ENCODE assay signal across 8 mouse cellular contexts in genomic region chr9:104407559-104408376, GRCm38 (mm10).
DNase-seq lines count a peak whose midpoint lies in the region; ATAC-seq and TF ChIP-seq lines count a peak whose summit lies in the region.

No protein-coding gene starts in this region.

- no peak overlapping the region for H3K9ac ChIP-seq in embryonic facial prominence, embryonic 13.5 days
- 0 out of 2 replicates have a peak overlapping the region, but pooled peaks have one; percentile 23 for H3K9ac ChIP-seq in hindbrain, embryonic 16.5 days (ENCODE audit: low read depth, low read length)
- H3K9ac ChIP-seq in midbrain, postnatal 0 days (replicated peaks; ENCODE audit: low read length, poor library complexity, severe bottlenecking): no peak overlapping the region

- peak overlapping the region; percentile 62 for H3K4me2 ChIP-seq in embryonic facial prominence, embryonic 13.5 days
- H3K4me2 ChIP-seq in hindbrain, embryonic 16.5 days (ENCODE audit: low read length): peak overlapping the region; percentile 72
- peak overlapping the region; percentile 57 for H3K4me2 ChIP-seq in midbrain, postnatal 0 days (ENCODE audit: low read depth, low read length, poor library complexity, severe bottlenecking)

- no peak overlapping the region for H3K27ac ChIP-seq in embryonic facial prominence, embryonic 13.5 days
- no peak overlapping the region for H3K27ac ChIP-seq in hindbrain, embryonic 16.5 days (ENCODE audit: low read depth, low read length)
- no peak overlapping the region for H3K27ac ChIP-seq in midbrain, postnatal 0 days (ENCODE audit: low read depth, low read length)

- H3K9me3 ChIP-seq in embryonic facial prominence, embryonic 13.5 days: no peaks in the 10 kb centered on the region
- H3K9me3 ChIP-seq in hindbrain, embryonic 16.5 days (ENCODE audit: control insufficient read depth, low read length): no peaks in the 10 kb centered on the region
- H3K9me3 ChIP-seq in midbrain, postnatal 0 days (ENCODE audit: low read length): no peaks in the 10 kb centered on the region

- 13% methylated on average over 17 of the region's 18 CpGs for whole genome bisulfite sequencing in embryonic facial prominence, embryonic 13.5 days
- WGBS in hindbrain, embryonic 16.5 days: 20% methylated on average over 17 of the region's 18 CpGs
- 19% methylated on average over 17 of the region's 18 CpGs for WGBS in midbrain, postnatal 0 days

- no peak for ATAC-seq in cerebellum, adult (ENCODE audit: insufficient number of reproducible peaks, low FRiP score, low TSS enrichment)
- peak; percentile 69 for ATAC-seq in CD4-positive, CD25-positive, alpha-beta regulatory T cell, adult 4 months
- 0 out of 2 replicates have a peak, but pooled peaks have one; percentile 33 for ATAC-seq in embryonic facial prominence, embryonic 13.5 days (ENCODE audit: insufficient number of reproducible peaks, insufficient read depth, low FRiP score, low TSS enrichment, low read depth)
- 0 out of 2 replicates have a peak, but pooled peaks have one; percentile 41 for ATAC-seq in hindbrain, embryonic 16.5 days
- ATAC-seq in midbrain, postnatal 0 days (ENCODE audit: low FRiP score): no peak

- peak overlapping the region; percentile 27 for H3K4me3 ChIP-seq in embryonic facial prominence, embryonic 13.5 days
- peak overlapping the region; percentile 32 for H3K4me3 ChIP-seq in hindbrain, embryonic 16.5 days (ENCODE audit: low read length)
- peak overlapping the region; percentile 39 for H3K4me3 ChIP-seq in midbrain, postnatal 0 days (ENCODE audit: low read depth, low read length)

- TF ChIP-seq CTCF in midbrain, postnatal 0 days (IDR thresholded peaks at IDR 0.05): no peak

- H3K36me3 ChIP-seq in embryonic facial prominence, embryonic 13.5 days: no peaks in the 10 kb centered on the region
- H3K36me3 ChIP-seq in hindbrain, embryonic 16.5 days (ENCODE audit: control insufficient read depth, insufficient read depth, low read length): no peaks in the 10 kb centered on the region
- H3K36me3 ChIP-seq in midbrain, postnatal 0 days (ENCODE audit: insufficient read depth, low read length): no peaks in the 10 kb centered on the region

- peak; percentile 5 to 15 for DNase-seq in cerebellum, postnatal 10 days
- DNase-seq in liver: peak; percentile 17
- DNase-seq in midbrain, postnatal 0 days (ENCODE audit: low spot score): no peak
- no peak for DNase-seq in right cerebral cortex, postnatal 36 days (ENCODE audit: low spot score in 2 of 2)

- peaks cover 19% of the 10 kb centered on the region for H3K27me3 ChIP-seq in embryonic facial prominence, embryonic 13.5 days
- no peaks in the 10 kb centered on the region for H3K27me3 ChIP-seq in hindbrain, embryonic 16.5 days (replicated peaks; ENCODE audit: control insufficient read depth, insufficient read depth, low read length)
- H3K27me3 ChIP-seq in midbrain, postnatal 0 days (ENCODE audit: insufficient read depth, low read length): peaks cover 3% of the 10 kb centered on the region; the same call in 1 of the 2 replicates

- H3K4me1 ChIP-seq in embryonic facial prominence, embryonic 13.5 days: peaks cover 14% of the 10 kb centered on the region
- H3K4me1 ChIP-seq in hindbrain, embryonic 16.5 days (ENCODE audit: control insufficient read depth, insufficient read depth, low read depth, low read length): peaks cover 14% of the 10 kb centered on the region
- H3K4me1 ChIP-seq in midbrain, postnatal 0 days (ENCODE audit: insufficient read depth, low read length): no peaks in the 10 kb centered on the region; the same call in 1 of the 2 replicates

Comparison
In these comparisons a context has a peak if more than half of its experiments do, and no peak if none do; other contexts are left out.
1. DNase-seq: peak in cerebellum, postnatal 10 days (2 of 2) and liver (single experiment); none in midbrain, postnatal 0 days (single experiment) and right cerebral cortex, postnatal 36 days (0 of 2).
2. ATAC-seq: peak in CD4-positive, CD25-positive, alpha-beta regulatory T cell, adult 4 months (single experiment), embryonic facial prominence, embryonic 13.5 days (single experiment) and hindbrain, embryonic 16.5 days (single experiment); none in cerebellum, adult (single experiment) and midbrain, postnatal 0 days (single experiment).
3. Peak in every context shown above with its lines, with median percentiles within 50 percentile points of each other: H3K4me2 ChIP-seq and H3K4me3 ChIP-seq.